Mouse (Mus musculus) heart, embryonic 12.5 days (tissue): ENCODE results near the gene Paics. TPM values are rescaled to one million over a fixed set of nuclear protein-coding genes. Genes with fewer than 3 reads are reported as not detected.

Source experiments
- ATAC-seq: fragments of 200-750 bp; cut with Nextera tagmentation; 2 replicates; pipeline ENCODE4 v1.8.0; 2017; ENCODE audit warnings: moderate TSS enrichment, moderate library complexity; ENCODE audit not compliant: insufficient number of reproducible peaks, low FRiP score
- H3K27ac ChIP-seq: fragments of 300-500 bp; sonication (generic); 2 replicates; pipeline ENCODE4 v1.5.1; 2016; ENCODE audit warnings: mild to moderate bottlenecking, moderate library complexity; ENCODE audit not compliant: poor library complexity, severe bottlenecking
- H3K27me3 ChIP-seq: fragments of 300-500 bp; sonication (generic); replicated peaks from 2 replicates; pipeline ENCODE4 v1.6.1; 2016; ENCODE audit warnings: mild to moderate bottlenecking, moderate library complexity
- H3K36me3 ChIP-seq: fragments of 300-500 bp; sonication (generic); 2 replicates; pipeline ENCODE4 v1.6.1; 2016; ENCODE audit warnings: mild to moderate bottlenecking, moderate library complexity
- H3K4me1 ChIP-seq: fragments of 300-500 bp; sonication (generic); replicated peaks from 2 replicates; pipeline ENCODE4 v1.6.1; 2016; ENCODE audit warnings: mild to moderate bottlenecking
- H3K4me2 ChIP-seq: fragments of 300-500 bp; sonication (generic); 2 replicates; pipeline ENCODE4 v1.6.1; 2016; ENCODE audit warnings: mild to moderate bottlenecking, moderate library complexity
- H3K4me3 ChIP-seq: fragments of 300-500 bp; sonication (generic); 2 replicates; pipeline ENCODE4 v1.5.1; 2016; ENCODE audit warnings: mild to moderate bottlenecking
- H3K9ac ChIP-seq: fragments of 300-500 bp; sonication (generic); 2 replicates; pipeline ENCODE4 v1.6.1; 2016; ENCODE audit warnings: mild to moderate bottlenecking, moderate library complexity
- H3K9me3 ChIP-seq: fragments of 300-500 bp; sonication (generic); replicated peaks from 2 replicates; pipeline ENCODE4 v1.6.1; 2016; ENCODE audit warnings: mild to moderate bottlenecking, moderate library complexity
- WGBS: fragments of 180-500 bp; shearing (Covaris S2); methylation state at CpG from one replicate; pipeline ENCODE4 v1.1.7; 2016; 5-methylcytosine and 5-hydroxymethylcytosine counted together
- polyA plus RNA-seq: library from polyadenylated mRNA; unstranded; fragments of >200 nt; fragmentation: Nextera tagmentation; extraction: Ambion mirVana; gene quantifications from 2 replicates; pipeline ENCODE4 v1.2.1, GENCODE M21; 2016

Paics gene
- polyA plus RNA-seq, 1 experiment from 2014 or later: 243 TPM

DNA sequence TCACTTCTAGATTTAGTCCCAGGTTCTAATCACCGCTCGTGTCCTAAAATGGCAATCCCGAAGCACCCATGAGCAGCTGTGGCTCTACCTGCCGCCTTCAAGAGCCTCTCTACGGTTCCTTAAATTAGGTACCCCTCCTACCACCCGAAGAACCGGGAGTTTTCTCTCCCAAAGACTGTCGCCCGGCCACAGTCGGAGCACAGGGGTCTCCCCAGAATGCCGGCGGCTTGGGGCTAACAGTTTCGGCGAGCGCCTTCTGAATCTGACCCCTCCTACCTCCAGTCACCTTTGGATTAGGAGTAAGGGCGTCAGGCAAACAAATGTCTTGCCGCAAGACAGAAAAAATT lies 23.1 kb downstream of the Paics start:
- H3K9ac ChIP-seq: peak overlapping the region; percentile 74
- 2% methylated on average over 17 of the region's 17 CpGs for WGBS
- ATAC-seq: no peak; the same call in 1 of the 2 replicates
- peaks cover 13% of the 10 kb centered on the region for H3K4me1 ChIP-seq
- H3K4me3 ChIP-seq: peak overlapping the region; percentile 86
- no peak overlapping the region for H3K27ac ChIP-seq
- H3K4me2 ChIP-seq: peak overlapping the region; percentile 85
- H3K9me3 ChIP-seq: no peaks in the 10 kb centered on the region
- peaks cover 35% of the 10 kb centered on the region for H3K36me3 ChIP-seq
- no peaks in the 10 kb centered on the region for H3K27me3 ChIP-seq

DNA sequence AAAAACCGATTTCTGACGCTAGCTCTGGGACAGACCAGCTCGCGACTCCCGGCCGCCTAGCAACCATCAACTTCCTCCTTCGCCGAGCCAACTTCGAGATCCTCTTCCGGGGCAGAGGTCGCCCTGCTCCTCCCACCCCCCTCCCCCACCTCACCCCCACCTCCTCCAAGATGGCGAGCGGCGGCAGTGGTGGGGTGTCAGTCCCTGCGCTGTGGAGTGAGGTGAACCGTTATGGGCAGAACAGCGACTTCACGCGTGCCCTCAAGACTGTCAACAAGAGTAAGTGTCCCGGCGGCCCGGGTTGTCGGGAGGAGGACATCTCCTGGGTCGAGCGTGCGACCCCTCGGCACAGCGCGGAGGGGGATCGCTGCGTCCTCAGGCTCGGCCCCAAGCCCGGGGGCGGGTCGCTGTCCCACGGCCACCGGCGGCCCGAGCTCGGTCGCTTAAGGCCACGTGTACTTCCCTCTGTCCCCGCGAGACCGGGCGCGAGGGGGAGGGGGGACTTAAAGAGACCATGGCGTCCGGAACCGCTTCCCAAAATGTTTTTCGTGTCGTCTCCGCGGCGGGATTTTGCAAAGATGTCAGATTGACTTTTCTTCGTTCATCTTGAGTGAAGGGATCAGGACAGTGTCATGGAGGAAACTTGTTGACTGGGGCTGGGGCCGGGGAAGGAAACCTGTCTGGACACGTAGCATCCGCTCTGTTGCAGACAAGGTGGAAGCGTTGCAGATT lies 23.6 kb downstream of the Paics start, which contains the start of gene Srp72:
TSS of gene Srp72 (plus strand) at position 130 of the 732 bp plus-strand sequence.
- peak within 1 kb of the TSS; percentile 86 for H3K9ac ChIP-seq
- peaks cover 13% of the 10 kb centered on the region for H3K4me1 ChIP-seq
- H3K4me2 ChIP-seq: peak within 1 kb of the TSS; percentile 85
- under 1% methylated on average over 60 of the region's 60 CpGs for WGBS
- H3K36me3 ChIP-seq: peaks cover 38% of the 10 kb centered on the region
- peak within 1 kb of the TSS; percentile 86 for H3K4me3 ChIP-seq
- ATAC-seq: peak; percentile 94
- H3K9me3 ChIP-seq: no peaks in the 10 kb centered on the region
- H3K27me3 ChIP-seq: no peaks in the 10 kb centered on the region
- peak within 1 kb of the TSS; percentile 83 for H3K27ac ChIP-seq

DNA sequence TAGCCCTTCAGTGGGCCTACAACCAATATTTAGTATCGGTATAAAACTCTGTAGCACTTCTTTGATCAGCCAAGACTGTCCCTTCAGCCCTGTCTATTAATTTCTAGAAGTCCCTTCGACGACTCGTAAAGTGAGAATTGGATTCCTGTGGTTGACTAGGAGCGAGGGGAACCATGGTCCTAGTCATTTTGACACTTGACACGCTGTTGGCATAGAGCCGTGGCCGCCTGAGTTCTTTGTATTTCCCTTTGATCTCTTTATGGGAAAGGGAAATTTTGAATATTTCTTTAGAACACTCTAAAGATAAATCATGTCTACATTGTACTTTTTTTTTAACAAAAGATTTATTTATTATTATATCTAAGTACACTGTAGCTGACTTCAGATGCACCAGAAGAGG lies 24.6 kb downstream of the Paics start:
- H3K27ac ChIP-seq: no peak overlapping the region
- peaks cover 35% of the 10 kb centered on the region for H3K36me3 ChIP-seq
- no peaks in the 10 kb centered on the region for H3K27me3 ChIP-seq
- peak overlapping the region; percentile 86 for H3K4me3 ChIP-seq
- H3K4me1 ChIP-seq: peaks cover 13% of the 10 kb centered on the region
- no peaks in the 10 kb centered on the region for H3K9me3 ChIP-seq
- peak overlapping the region; percentile 85 for H3K4me2 ChIP-seq
- peak overlapping the region; percentile 45; the same call in 1 of the 2 replicates for H3K9ac ChIP-seq
- no peak for ATAC-seq
- 87% methylated on average over 8 of the region's 8 CpGs for WGBS

DNA sequence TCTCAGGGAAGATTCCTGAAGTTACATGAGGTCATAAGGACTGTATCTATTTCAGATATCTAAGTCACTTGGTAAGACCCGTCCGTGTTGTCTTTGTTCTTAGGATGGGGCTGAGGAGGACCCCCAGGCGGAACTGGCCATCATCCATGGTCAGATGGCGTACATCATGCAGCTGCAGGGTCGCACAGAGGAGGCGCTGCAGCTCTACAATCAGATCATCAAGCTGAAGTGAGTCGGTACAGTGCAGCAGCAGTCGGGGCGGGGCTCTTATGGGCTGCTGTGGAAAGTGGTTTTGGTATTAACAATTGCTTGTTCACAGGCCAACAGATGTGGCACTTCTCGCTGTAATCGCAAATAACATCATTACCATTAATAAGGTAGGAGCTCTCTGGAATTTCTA lies 32.9 kb downstream of the Paics start:
- 90% methylated on average over 11 of the region's 11 CpGs for WGBS
- Histone ChIP-seq H3K27ac (no peak overlapping the region), H3K9me3 (no peaks in the 10 kb centered on the region), H3K4me1 (no peaks in the 10 kb centered on the region), H3K27me3 (no peaks in the 10 kb centered on the region), H3K36me3 (peaks cover 76% of the 10 kb centered on the region), H3K9ac (no peak overlapping the region), H3K4me3 (no peak overlapping the region), H3K4me2 (no peak overlapping the region)
- ATAC-seq: no peak

DNA sequence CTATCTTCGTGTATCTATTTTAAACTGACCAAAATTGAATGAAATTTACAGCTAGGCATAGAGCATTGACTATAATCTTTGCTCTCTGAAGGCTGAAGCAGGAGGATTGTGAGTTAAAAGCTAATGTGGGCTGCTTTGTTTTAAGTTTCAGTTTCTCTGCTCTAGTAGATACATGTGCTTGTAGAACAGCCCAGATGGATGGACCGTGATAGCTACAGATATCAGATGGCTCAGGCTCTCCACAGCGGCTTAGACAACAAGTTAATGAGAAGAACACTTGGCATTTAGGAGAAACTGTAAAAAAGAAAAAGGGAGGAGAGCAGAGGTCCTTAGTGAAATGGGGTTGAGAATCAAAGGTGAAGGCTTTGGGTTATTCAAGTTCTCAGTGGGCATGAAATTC lies 39.7 kb downstream of the Paics start:
- no peak for ATAC-seq
- 91% methylated on average over 3 of the region's 3 CpGs for WGBS
- no peaks in the 10 kb centered on the region for H3K27me3 ChIP-seq
- no peak overlapping the region for H3K4me2 ChIP-seq
- no peaks in the 10 kb centered on the region for H3K4me1 ChIP-seq
- no peak overlapping the region for H3K27ac ChIP-seq
- H3K9me3 ChIP-seq: 0 out of 2 replicates have a peak, but pooled peaks cover 4% of the 10 kb centered on the region
- no peak overlapping the region for H3K9ac ChIP-seq
- H3K4me3 ChIP-seq: no peak overlapping the region
- peaks cover 85% of the 10 kb centered on the region for H3K36me3 ChIP-seq

DNA sequence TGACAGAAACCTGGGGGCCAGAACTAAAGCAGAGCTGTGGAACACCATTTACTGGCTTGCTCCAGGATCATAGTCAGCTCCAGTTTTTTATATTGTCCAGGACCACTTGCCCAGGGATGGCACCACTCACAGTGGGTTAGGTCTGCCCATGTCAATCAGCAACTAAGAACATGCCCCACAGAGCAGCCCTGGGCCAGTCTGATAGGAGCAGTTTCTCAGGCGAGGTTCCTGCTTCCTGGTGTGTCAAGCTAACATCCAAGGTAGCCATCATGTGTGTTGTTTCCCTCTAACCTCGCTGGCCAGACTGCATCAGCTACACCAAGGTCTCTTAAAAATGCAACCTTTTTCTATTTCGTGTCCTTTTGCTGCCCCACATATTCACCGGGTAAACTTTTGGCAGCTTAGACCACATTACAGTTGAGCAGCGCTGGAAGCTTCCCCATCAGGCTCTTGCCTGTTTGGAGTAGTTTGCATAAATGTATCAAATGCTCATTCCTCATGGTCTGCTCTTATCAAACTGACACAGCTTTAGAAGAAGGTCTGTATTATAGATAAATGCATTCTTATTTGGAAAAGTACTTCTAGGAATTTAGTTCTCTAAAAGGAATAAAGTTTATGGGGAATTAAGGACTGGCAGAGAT lies 42.2 kb downstream of the Paics start:
- no peaks in the 10 kb centered on the region for H3K27me3 ChIP-seq
- H3K36me3 ChIP-seq: peaks cover 87% of the 10 kb centered on the region
- no peak overlapping the region for H3K4me3 ChIP-seq
- H3K9ac ChIP-seq: no peak overlapping the region
- WGBS: 91% methylated on average over 5 of the region's 5 CpGs
- H3K27ac ChIP-seq: no peak overlapping the region
- H3K4me2 ChIP-seq: no peak overlapping the region
- H3K4me1 ChIP-seq: no peaks in the 10 kb centered on the region
- no peak for ATAC-seq
- H3K9me3 ChIP-seq: 0 out of 2 replicates have a peak, but pooled peaks cover 4% of the 10 kb centered on the region

DNA sequence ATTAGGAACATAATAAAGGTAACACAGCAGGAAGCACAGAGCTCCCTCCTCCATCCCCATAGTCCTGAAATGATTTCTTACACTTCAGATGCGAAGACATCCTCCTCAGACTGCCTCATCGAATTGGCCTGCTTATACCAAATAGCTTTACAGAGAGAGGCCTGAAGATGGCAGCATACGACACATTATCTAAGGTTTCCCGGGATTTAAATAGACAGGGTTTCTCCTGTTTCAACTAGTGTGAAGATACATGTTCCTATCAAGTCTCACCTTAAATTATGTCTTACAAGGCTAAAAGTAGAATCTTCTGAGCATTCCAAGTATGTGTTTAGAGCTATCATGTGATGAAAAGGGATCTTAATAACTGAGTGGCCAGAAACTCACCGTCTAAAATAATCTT lies 47.3 kb downstream of the Paics start:
- WGBS: 46% methylated on average over 5 of the region's 5 CpGs
- Histone ChIP-seq H3K4me1 (no peaks in the 10 kb centered on the region), H3K27me3 (no peaks in the 10 kb centered on the region), H3K4me3 (no peak overlapping the region), H3K4me2 (no peak overlapping the region), H3K9me3 (0 out of 2 replicates have a peak, but pooled peaks cover under 1% of the 10 kb centered on the region), H3K36me3 (peaks cover 72% of the 10 kb centered on the region), H3K9ac (no peak overlapping the region), H3K27ac (no peak overlapping the region)
- ATAC-seq: no peak

DNA sequence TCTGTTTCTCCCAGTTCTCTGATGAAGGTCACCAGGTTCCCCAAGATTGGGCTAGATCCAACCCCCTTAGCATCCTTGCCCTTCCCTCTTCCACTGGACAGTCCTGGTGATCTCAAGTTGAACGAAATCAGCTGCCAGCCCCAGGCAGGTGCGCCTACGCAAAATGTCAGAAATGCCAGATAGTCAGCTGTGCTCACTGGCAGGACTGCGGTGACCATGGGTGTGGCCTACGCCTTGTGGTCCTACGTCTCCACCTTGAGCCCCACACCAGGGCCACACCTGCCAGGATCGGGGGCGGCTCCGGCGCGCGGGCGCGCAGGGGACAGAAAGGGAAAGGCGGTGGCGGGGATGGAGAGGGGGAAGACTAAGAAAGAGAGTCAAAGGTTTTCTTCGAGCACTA lies 50.1 kb downstream of the Paics start:
- no peak overlapping the region for H3K4me2 ChIP-seq
- 87% methylated on average over 17 of the region's 17 CpGs for WGBS
- H3K4me3 ChIP-seq: no peak overlapping the region
- peaks cover 47% of the 10 kb centered on the region for H3K36me3 ChIP-seq
- H3K27me3 ChIP-seq: no peaks in the 10 kb centered on the region
- no peaks in the 10 kb centered on the region for H3K4me1 ChIP-seq
- no peak overlapping the region for H3K27ac ChIP-seq
- H3K9me3 ChIP-seq: no peaks in the 10 kb centered on the region
- H3K9ac ChIP-seq: no peak overlapping the region
- ATAC-seq: no peak

DNA sequence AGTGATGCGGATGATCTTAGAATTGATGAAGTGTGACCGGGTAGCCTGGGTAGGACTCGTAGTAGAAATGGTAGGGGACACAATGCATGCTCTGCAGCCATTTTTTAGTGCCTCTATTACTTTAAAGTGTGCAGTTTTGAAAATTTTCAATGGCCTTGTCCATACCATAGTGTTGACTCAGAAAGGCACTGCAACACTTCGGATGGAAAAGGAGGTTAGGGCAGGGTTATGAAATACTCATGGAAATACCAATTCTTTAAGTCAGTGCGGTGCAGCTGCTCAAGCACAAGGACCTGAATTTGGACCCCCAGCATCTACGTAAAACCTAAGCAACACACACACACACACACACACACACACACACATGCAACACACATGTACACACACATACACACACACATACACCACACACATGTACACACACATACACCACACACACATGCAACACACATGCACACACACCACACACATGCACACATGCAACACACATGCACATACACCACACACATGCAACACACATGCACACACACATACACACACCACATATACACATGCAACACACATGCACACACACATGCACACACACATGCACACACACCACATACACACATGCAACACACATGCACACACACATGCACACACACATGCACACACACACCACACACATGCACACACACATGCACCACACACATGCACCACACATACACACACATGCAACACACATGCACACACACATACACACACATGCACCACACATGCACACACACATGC lies 53.1 kb downstream of the Paics start, which contains the start of gene Arl9:
TSS of gene Arl9 (plus strand) at position 5 of the 771 bp plus-strand sequence.
- H3K9me3 ChIP-seq: no peaks in the 10 kb centered on the region
- no peak for ATAC-seq
- WGBS: 97% methylated on average over 6 of the region's 6 CpGs
- peaks cover 21% of the 10 kb centered on the region for H3K36me3 ChIP-seq
- no peak within 1 kb of the TSS for H3K4me3 ChIP-seq
- H3K27me3 ChIP-seq: no peaks in the 10 kb centered on the region
- no peak within 1 kb of the TSS for H3K9ac ChIP-seq
- no peak within 1 kb of the TSS for H3K27ac ChIP-seq
- H3K4me2 ChIP-seq: no peak within 1 kb of the TSS
- H3K4me1 ChIP-seq: no peaks in the 10 kb centered on the region

DNA sequence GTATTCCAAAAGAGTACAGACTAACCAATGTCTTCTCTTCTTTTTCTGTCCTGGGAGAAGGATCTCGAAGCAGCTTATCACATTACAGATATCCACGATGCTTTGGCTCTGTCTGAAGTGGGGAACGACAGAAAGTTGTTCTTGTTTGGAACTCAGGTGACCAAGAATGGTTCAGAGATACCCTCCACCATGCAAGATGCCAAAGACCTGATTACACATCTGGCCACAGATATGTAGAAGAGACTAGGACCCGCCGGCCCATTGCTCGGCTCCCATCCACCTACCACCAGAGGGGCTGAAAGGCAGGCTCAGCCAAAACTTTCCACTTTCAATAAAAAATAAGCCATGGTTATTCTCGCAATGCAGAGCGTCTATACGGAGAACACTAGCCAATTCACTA lies 59.2 kb downstream of the Paics start:
- no peak overlapping the region for H3K4me3 ChIP-seq
- no peak overlapping the region for H3K4me2 ChIP-seq
- no peaks in the 10 kb centered on the region for H3K9me3 ChIP-seq
- H3K27ac ChIP-seq: no peak overlapping the region
- ATAC-seq: no peak
- H3K27me3 ChIP-seq: no peaks in the 10 kb centered on the region
- no peaks in the 10 kb centered on the region for H3K36me3 ChIP-seq
- WGBS: 74% methylated on average over 9 of the region's 9 CpGs
- H3K4me1 ChIP-seq: no peaks in the 10 kb centered on the region
- no peak overlapping the region for H3K9ac ChIP-seq

DNA sequence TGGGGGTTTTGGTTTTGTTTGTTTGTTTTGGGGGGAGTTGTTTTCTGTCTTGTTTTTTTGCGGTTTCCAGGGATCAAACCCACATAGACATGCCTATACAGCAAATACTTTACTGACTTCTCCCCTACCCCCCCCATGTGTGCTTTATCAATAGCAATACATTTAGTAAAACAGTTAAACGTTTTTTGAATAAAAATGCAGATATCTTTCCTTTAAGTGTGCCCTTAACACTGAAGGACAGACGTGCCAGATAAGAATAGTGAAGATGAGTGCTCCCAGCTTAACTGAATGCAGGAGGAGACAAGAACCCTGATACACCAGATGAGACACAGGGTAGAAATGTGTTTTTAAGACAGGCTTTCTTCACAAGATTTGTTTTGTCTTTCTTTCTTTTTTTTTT lies 60.0 kb downstream of the Paics start:
- whole genome bisulfite sequencing: 53% methylated on average over 3 of the region's 3 CpGs
- Histone ChIP-seq H3K9me3 (no peaks in the 10 kb centered on the region), H3K9ac (no peak overlapping the region), H3K4me1 (peaks cover under 1% of the 10 kb centered on the region; the same call in 1 of the 2 replicates), H3K36me3 (no peaks in the 10 kb centered on the region), H3K27me3 (no peaks in the 10 kb centered on the region; the same call in 1 of the 2 replicates), H3K4me2 (no peak overlapping the region), H3K4me3 (no peak overlapping the region), H3K27ac (no peak overlapping the region)
- ATAC-seq: no peak
